Mouse (Mus musculus) c-Kit-positive CD71-negative TER-119-negative erythroid progenitor cells, embryonic 14.5 days (primary cell): Measurements from ENCODE around the gene Cyp2e1.
"Not testable (repeated sequence)": the region's sequence is repeated elsewhere in the genome, so short reads cannot be mapped to it uniquely, and the experiment has no call there.

Experiments
- DNase-seq: peaks from one replicate; pipeline ENCODE4 v3.0.0-alpha.2; 2013; ENCODE audit warnings: low read depth

The Cyp2e1 gene

DNA sequence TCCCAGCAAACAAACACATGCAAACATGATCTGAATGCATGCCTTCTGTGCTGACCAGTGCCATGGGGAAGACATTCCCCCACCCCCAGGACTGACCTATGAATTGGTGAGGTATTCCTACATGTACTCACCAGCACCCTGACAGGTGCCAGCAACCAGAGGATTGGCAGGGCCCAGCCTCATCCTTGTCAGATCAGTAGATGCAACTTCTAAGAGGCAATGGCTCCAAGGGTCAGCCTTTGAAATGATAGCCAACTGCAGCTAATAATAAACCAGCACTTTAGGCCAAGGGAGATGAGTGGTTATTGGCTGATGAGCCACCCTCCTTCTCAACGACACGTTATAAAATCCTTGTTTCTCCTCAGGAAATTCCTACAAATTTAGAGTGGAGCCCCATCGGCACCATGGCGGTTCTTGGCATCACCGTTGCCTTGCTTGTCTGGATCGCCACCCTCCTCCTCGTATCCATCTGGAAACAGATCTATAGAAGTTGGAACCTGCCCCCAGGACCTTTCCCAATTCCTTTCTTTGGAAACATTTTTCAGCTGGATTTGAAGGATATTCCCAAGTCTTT, at the start of gene Cyp2e1:
Gene Cyp2e1, plus strand, starts transcription at position 293 of the 574 bp plus-strand sequence.
- DNase-seq, result no peak

- DNase-seq, result no peak
Observed at GRCm38 (mm10) chr7:140717155-140718055, 46.1 kb upstream of the Cyp2e1 start.

DNA sequence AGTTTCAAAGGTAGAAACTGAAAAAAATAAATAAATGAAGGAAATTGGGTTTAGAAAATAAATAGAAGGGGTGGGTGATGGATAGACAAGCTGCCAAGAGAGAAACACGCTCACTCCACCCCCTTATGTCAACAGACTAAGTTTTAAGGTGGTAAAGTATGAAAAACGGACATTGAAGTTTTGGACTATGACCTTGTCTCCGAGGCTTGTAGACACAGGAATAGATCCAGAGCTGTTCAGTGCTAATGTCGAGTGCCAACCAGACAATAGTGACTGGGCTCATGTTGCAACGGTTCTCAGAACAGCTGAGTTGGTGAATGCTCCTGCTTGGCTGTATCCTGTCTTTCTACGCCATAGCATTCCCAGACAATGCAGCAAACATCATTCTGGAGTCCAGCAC, 42.4 kb upstream of the Cyp2e1 start:
- no peak for DNase-seq

GRCm38 (mm10) chr7:140725558-140725957, 38.0 kb upstream of the Cyp2e1 start:
- DNase-seq, result no peak

- DNase-seq, result no peak
Observed at GRCm38 (mm10) chr7:140733162-140733561, 30.4 kb upstream of the Cyp2e1 start.

DNA sequence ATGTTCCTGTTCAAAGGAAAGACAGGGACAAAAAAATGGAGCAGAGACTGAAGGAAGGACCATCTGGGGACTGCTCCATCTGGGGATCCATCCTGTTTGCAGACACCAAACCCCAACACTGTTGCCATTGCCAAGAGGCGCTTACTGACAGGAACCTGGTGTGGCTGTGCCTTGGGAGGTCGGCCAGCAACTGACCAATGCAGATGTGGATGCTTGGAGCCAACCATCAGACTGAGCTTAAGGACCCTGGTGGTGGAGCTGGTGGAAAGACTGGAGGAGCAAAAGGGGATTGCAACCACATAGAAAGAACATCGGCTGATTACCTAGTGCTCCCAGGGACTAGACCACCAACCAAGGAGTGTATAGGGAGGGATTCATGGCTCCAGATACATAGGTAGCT, 16.1 kb upstream of the Cyp2e1 start:
- no peak for DNase-seq

GRCm38 (mm10) chr7:140748116-140748826, 15.3 kb upstream of the Cyp2e1 start:
- no peak for DNase-seq

DNA sequence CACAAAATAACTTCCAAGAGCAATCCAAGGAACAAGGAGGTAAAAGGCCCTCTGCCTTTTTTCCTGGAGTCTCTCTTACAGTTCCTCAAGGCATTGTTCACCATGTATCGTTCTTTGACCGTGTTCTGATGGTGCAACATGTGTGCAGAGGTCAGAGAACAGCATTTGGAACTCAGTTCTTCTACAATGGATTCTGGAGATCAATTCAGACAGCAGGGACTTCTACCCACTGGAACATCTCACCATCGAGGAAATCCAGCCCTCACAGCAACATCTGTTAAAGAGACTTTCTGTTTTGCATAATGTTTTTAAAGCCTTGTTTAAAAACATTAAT, 14.7 kb upstream of the Cyp2e1 start:
- no peak for DNase-seq

GRCm38 (mm10) chr7:140754556-140754955, 9.0 kb upstream of the Cyp2e1 start:
- no peak for DNase-seq

DNA sequence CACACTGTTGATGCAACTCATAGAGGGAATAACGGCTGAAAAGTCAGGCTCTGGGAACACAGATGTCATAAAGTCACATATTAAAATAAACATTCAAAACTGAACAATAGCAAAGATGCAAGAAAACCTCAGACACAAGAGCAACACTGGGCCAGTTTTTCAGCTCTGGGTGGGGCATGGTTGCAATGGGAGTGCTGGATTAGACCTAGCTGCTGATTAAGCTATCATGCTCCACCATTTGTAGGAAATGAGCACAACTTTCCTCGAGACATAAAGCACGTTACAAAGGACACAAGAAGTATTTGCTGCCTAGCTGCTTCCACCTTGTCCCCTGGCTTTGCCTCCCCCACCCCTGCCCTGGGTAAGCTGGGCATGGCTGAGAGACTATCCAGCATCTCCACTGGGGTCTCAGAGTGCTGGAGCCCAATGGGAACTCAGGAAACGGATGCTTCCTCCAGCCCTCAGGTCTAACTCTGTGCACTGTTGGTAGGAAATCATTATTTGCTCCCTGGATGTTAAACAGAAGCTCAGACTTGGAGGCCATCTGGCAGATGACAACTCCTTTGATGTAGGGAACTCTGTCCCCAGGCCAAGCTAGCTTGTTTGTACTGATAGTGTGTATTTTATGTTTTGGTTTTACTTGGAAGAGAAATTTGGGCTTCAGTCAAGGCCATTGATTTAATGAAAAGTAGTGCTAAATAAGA, 7.2 kb upstream of the Cyp2e1 start:
- DNase-seq, result no peak

DNA sequence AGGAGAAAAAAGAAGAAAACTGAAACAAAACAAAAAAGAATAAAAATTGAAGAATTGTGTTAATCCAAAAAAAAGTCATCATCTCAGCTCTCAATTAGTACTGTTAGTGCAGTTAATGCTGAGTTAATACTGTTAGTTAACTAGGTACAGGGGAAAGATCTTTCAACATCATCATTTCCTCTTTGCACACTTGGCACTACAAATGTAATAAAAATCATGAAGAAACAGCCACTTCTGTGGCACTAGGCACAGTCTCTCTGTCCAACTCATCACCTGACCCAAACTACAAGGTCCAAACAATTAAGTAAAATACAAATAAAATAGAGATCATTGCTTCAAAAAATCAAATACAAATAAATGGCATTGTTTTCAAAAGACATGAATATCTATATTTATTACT, 2.9 kb upstream of the Cyp2e1 start:
- DNase-seq, result no peak

GRCm38 (mm10) chr7:140765391-140765790, 1.9 kb downstream of the Cyp2e1 start:
- not testable (repeated sequence) for DNase-seq

GRCm38 (mm10) chr7:140765888-140766739, 2.6 kb downstream of the Cyp2e1 start:
- peak; percentile 4 for DNase-seq

GRCm38 (mm10) chr7:140780548-140780947, 17.0 kb downstream of the Cyp2e1 start:
- DNase-seq, result no peak

DNA sequence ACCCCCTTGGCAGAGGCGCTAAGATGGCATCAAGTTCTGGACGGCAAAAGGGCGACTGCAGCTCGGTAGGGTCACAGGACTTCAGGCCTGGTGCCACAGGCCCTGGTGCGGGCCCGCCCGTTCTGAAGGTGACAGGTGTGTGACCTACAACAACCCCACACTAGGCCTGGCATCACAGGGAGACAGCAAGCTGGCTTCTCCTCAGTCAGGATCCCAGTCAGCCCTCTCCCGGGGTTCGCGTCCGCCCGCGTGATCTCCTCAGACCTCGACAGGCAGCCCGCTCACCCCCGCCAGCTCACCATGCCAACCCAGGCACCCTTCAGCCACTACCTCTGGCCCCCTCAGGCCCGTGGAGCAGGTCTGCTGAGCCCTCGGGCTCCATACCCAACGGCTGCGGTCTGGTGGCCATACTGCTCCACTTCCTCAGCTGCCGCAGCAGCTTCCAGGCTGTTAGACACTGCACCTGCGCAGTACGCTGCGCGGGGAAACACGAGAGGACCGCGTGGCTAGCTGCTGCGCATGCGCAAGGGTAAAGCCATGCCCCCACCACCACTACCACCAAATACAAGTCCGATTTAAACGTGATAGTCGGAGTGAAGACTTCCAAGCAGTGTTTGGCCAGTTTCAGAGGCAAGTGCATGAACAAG, 24.0 kb downstream of the Cyp2e1 start, which contains the start of gene Syce1:
Gene Syce1, minus strand, starts transcription at position 447 of the 647 bp plus-strand sequence.
- DNase-seq, result no peak

- DNase-seq, result no peak
Observed at GRCm38 (mm10) chr7:140788053-140788435, 24.5 kb downstream of the Cyp2e1 start.

DNA sequence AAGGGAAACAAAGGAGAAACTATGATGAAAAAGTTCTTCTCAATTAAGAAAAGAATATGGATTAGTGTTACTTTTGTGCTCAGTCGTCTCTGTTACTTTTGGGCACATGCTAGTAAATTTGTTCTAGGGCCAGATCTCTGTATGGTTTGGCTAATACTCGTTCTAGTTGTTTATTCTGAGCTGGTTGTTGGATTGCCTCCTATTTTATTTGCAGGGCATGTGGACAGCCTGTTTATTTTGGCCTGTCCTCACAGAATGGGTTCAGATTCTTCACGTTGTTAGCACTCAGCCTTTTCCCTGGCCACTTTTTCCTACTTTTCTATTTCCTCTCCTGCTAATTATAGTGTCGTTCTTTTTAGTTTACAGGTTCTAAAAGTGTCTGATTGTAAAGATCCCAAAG, 30.0 kb downstream of the Cyp2e1 start:
- DNase-seq, result no peak

- no peak for DNase-seq
Observed at GRCm38 (mm10) chr7:140797619-140798018, 34.1 kb downstream of the Cyp2e1 start.

DNA sequence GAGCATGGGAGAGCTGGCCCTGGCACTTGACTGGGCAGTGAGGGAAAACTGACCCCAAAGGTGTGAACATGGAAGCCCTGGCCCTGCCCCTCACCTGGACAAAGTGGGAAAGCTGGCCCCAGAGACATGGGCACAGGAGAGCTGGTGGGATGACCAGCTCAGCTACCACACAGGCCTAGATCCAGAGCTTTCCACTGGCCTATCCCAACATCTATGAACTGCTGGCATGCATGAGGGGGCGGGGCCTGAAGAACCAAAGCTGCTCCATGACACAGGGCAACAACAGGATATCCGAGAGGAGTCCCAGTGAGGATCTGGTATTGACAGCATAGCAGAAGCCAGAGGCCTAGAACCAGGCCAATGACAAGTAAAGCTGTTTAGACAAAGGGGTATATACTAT, 34.7 kb downstream of the Cyp2e1 start:
- no peak for DNase-seq

- no peak for DNase-seq
Observed at GRCm38 (mm10) chr7:140802629-140803028, 39.1 kb downstream of the Cyp2e1 start.

- DNase-seq, result peak; percentile 37
Observed at GRCm38 (mm10) chr7:140805704-140806103, 42.2 kb downstream of the Cyp2e1 start.
